Mouse (Mus musculus) olfactory bulb, adult 2 months (tissue): Measurements from ENCODE around the gene Mical1.

Experiments
- CTCF ChIP-seq: fragments of 200-500 bp; IDR thresholded peaks from 2 replicates; pipeline ENCODE4 v1.5.1; 2012; ENCODE audit warnings: low read depth, mild to moderate bottlenecking, low read length, moderate library complexity; ENCODE audit not compliant: insufficient read depth
- POLR2A ChIP-seq: fragments of 200-500 bp; IDR thresholded peaks from 2 replicates; pipeline ENCODE4 v1.6.1; 2012; ENCODE audit warnings: mild to moderate bottlenecking, low read depth, low read length, moderate library complexity; ENCODE audit not compliant: insufficient read depth

- no peak for TF ChIP-seq CTCF
- no peak for TF ChIP-seq POLR2A
These were observed 49.6 kb downstream of the Mical1 start for GRCm38 (mm10) chr10:41525696-41526095.
